Mouse (Mus musculus) CD8-positive naive resting alpha-beta T cell, adult 2 months (primary cell): ENCODE results near the gene Pdpn.

Experiments
- DNase-seq, 2 experiments: peaks; one replicate each; pipeline ENCODE4 v3.0.0; 2022; ENCODE audit warnings: low read depth in 2 of 2, low spot score in 2 of 2

The Pdpn gene

DNA sequence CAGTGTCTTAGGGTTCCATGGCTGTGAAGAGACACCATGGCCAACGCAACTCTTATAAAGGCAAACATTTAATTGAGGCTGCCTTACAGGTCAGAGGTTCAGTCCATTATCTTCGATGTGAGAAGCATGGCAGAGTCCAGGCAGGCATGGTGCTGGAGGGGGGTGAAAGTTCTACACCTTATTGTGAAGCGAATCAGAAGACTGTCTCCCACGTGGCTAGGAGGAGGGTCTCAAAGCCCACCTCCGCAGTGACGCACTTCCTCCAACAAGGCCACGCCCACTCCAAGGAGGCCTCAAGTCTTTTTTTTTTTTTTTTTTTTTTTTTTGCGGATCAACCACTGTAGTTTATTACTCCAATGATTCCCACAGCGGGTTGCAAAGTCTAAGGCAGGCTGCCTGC lies 58.1 kb downstream of the Pdpn start:
- DNase-seq: no peak

DNA sequence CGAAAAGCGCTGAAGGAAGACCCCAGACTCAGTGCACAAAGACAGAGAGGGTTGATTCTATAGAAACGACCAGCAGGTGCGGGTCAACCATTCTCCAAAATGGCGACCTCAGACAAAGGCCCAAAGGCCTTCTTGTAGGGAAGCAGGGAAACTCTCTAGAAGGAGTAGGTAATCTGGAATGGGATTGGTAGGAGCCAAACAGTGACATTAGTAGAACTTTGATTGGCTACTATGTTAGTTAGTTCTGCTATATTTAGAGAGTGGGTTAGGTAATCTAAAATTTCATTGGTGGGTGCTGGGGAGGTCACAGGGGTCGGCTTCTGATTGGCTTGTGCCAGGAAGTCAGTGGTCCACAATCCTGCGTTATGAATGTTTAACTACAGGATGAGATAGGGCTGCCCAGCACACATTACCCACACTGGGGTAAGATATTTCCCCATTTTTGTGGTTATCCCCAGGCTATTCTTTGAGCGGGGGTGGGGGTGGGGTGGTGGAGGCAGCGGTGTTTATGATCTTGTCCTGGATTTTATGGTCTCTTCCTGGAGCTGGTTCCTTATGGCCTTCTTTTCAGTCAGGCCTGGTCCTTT lies 59.7 kb downstream of the Pdpn start:
- DNase-seq: no peak

DNA sequence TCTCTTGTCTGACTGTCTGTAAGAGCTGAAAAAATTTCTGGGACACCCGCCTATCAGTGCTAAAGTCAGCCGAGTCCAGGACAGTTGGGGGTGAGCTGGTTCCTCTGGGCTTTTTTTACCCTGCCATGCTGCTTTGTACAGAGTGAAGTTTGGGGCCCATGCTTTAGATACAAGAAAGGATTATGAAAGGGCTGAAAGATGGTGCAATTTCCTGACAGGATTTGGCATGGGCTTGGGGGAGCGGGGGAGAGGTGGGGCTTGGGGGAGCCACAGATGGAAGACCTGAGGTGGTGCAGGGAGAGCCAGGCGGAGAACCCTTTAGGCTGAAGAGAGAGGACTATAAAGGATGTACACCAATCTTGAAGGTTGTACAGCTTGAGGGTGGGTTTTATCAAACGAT lies 60.2 kb downstream of the Pdpn start:
- no peak for DNase-seq

DNA sequence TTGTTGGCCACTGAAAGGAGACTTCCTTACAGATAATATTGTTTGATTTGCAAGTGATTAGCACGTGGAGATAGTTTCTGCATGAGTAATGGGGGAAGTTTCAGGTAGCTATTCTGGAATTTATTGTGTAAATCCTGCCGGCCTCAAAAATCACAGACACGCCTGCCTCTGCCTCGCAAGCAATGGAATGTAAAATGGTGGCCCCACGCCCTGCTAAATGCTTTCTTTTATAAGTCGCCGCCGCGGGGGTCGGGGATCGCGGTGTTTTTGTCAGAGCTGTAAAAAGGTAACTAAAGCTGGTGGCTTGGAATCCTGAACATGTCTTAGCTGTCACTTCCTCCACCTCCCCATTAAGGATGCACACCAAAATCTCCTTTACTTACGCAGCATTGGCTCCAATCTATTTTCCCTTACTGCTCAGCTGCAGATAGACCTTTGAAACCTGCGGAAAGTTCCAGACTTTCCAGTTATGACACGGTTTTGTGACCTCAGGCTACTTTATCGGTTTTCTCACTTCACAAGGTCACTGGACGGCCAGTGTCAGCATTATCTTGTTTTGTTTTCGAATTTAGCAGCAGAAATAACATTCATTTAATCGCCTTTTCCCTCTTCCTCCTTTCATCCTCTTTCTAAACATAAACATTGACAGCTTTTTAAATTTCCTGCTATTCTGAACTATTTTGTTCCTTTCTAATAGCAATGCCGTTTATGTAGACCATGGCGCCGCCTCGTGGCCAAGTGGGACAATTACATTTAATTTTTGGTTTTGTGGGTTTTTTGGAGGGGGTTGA lies 60.9 kb downstream of the Pdpn start:
- DNase-seq: peak; percentile 32 to 51

DNA sequence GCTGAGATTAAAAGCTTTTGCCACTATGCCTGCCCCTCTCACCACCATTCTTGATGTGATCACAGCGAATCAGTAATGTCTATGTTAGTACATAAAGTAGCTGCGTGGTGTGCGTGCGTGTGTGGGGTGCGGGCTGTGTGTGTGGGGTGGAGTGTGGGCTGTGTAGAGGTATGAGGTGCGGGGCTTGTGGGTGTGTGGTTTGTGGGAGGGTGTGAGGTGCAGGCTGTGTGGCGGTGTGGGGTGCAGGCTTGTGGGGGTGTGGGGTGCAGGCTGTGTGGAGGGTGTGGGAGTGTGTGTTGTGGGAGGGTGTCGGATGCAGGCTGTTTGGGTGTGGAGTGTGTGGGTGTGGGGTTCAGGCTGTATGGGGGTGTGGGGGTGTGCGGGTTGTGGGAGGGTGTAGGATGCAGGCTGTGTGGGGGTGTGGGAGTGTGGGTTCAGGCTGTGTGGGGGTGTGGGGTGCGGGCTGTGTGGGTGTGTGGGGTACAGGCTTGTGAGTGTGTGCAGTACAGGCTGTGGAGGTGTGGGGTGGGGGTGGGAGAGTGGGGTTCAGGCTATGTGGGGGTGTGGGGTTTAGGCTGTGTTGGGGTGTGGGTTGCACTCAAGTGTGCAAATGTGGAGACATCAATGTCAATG lies 67.5 kb downstream of the Pdpn start:
- DNase-seq: no peak

DNA sequence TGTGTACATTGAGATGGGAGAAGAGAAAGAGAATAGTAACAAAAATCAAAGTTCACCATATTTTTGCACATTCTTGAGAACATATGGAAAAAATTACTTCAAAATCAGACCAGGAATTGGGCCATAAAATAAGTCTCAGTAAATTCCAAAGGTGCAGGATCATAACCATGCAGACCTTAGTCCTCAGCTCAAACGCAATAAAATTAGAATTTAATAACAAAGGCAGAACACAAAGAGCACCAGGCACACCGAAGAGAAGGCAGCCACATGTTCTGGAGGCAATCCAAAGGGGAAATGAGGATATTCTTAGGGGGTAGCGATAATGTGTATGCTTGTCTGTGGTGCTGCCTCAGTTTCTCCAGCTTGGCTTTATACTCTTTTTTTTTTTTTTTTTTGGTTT lies 68.3 kb downstream of the Pdpn start:
- DNase-seq: no peak

DNA sequence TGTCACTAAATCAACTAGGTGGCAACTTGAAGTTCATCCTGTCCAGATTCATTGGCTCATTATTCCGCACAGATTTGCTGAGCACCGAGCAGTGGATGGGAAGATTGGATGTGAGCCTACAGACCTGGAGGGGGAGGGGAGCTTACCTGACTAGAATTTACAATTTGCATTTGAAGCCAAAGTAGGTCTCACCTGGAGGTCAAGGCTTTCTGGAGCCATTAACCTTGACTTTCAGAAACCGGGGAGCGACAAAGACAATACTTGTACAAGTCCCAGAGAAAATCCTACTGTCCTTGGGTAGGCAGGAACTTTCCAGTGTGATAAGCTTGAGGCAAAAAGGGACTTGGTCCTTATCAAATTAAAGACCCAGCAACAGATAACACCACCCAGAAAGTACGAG lies 71.4 kb downstream of the Pdpn start:
- DNase-seq: no peak

DNA sequence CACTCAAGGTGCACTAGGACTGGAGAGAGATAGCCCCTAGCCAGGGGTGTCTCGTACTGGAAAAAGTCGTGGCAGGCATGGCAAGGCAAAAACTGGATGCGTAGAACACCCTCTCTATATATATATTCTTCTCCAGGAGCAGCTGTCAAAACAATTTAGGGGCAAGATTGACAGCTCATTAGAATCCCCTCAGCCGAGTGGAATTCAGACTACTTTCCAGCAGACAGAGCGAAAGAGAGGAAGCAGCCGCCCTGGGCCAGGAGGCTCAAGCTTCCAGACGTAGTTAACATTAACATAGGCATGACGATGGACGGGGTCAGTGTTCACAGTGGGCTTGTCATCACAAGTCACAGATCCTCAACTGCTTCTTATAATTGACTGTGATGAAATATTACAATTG lies 73.5 kb downstream of the Pdpn start:
- DNase-seq: no peak

DNA sequence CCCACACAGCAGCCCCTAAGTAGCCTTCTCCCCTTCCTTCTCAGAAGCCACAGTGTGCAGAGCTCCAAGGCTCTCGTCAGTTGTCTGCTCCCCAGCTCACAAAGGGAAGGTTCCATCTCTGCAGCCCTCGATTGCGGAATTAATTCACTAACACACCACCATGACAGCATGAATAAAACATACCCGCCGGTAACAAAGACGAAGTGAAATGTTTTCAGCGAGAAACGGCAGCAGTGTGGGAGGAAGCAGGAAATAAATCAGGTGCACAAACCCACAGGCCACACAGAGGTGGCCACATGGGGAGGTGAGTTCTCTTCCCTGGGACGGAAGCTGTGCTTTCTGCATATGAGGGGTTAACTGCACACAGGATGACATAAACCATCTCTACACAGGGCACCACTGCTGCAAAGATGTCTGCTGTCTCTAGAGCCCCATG lies 80.0 kb downstream of the Pdpn start:
- peak; percentile 35 to 50 for DNase-seq

DNA sequence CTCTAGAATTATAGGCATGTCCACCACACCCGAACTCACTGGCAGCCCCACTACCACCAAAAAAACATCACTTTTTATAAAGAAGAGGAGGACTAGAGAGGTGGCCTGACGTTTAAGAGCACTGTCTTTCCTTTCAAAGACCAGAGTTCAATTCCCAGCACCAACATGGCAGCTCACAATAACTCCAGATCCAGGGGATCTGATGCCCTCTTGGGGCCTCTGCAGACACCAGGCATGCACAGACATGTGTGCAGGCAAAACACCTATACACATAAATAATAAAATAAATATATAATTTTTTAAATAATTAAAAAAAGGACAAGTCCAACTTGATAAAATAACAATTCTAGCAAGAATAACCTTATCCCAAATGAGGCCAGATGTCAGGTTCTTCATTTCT lies 80.5 kb downstream of the Pdpn start:
- no peak for DNase-seq
